In the genomic region with DNA sequence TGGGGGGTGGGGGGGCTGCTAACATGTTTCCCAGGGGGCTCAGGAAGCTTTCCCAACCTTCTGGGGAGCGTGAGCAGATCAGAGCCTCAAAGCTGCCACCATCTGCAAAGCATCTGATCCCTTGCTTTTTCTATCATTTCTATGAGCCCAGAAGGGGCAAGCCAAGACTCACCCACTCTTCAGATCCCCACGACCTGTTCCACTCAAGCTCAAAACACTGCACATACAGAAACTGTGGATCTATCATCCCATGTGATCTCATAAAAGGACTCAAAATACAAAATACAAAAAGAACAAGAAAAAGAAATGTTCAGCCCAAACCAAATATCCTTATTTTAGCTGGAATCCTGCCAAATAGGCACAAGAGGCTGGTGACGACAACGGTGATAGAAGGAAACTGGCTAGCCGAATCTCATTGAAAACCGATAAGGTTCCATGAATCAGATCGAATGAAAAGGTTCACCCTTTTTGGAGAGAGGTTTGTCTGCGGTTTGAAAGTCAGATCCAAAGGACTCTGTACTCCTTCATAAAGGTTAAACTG, we compare ENCODE assay signal across 8 mouse cellular contexts. TPM values are rescaled to one million over a fixed set of nuclear protein-coding genes. Genes with fewer than 3 reads are reported as not detected.
DNase-seq lines count a peak whose midpoint lies in the region; ATAC-seq lines count a peak whose summit lies in the region.

No protein-coding gene starts in this region.

- H3K27me3 ChIP-seq in heart, embryonic 15.5 days = no peaks in the 10 kb centered on the region
- no peaks in the 10 kb centered on the region for H3K27me3 ChIP-seq in hindbrain, embryonic 14.5 days (ENCODE audit: control insufficient read depth, insufficient read depth, low read length)
- H3K27me3 ChIP-seq in midbrain, embryonic 12.5 days = no peaks in the 10 kb centered on the region

- no peak overlapping the region for H3K27ac ChIP-seq in heart, embryonic 15.5 days
- H3K27ac ChIP-seq in brown adipose tissue, adult 24 weeks (replicated peaks; ENCODE audit: low read depth, low read length) = 0 out of 2 replicates have a peak overlapping the region, but pooled peaks have one; percentile 4
- H3K27ac ChIP-seq in hindbrain, embryonic 14.5 days = peak overlapping the region; percentile 95; the same call in 1 of the 2 replicates
- no peak overlapping the region for H3K27ac ChIP-seq in midbrain, embryonic 12.5 days (replicated peaks)

- intact Hi-C loops in heart, postnatal 14 days (cut with DNase I) = loop anchor here (5.0 kb wide), 1 partner anchor 94 kb away; no protein-coding TSS in a partner anchor

- no peaks in the 10 kb centered on the region for H3K36me3 ChIP-seq in heart, embryonic 15.5 days
- H3K36me3 ChIP-seq in hindbrain, embryonic 14.5 days (replicated peaks; ENCODE audit: control insufficient read depth, insufficient read depth) = no peaks in the 10 kb centered on the region
- H3K36me3 ChIP-seq in midbrain, embryonic 12.5 days = no peaks in the 10 kb centered on the region

- H3K9ac ChIP-seq in heart, embryonic 15.5 days = no peak overlapping the region
- peak overlapping the region; percentile 93 for H3K9ac ChIP-seq in hindbrain, embryonic 14.5 days
- H3K9ac ChIP-seq in midbrain, embryonic 12.5 days (replicated peaks) = peak overlapping the region; percentile 93

- H3K9me3 ChIP-seq in heart, embryonic 15.5 days (replicated peaks) = no peaks in the 10 kb centered on the region
- no peaks in the 10 kb centered on the region for H3K9me3 ChIP-seq in hindbrain, embryonic 14.5 days (ENCODE audit: control insufficient read depth, low read length)
- H3K9me3 ChIP-seq in midbrain, embryonic 12.5 days = no peaks in the 10 kb centered on the region

- H3K4me2 ChIP-seq in heart, embryonic 15.5 days = peak overlapping the region; percentile 94
- H3K4me2 ChIP-seq in hindbrain, embryonic 14.5 days (replicated peaks) = peak overlapping the region; percentile 85
- H3K4me2 ChIP-seq in midbrain, embryonic 12.5 days (replicated peaks) = peak overlapping the region; percentile 65

- ATAC-seq in heart, embryonic 15.5 days (replicated peaks; ENCODE audit: insufficient number of reproducible peaks, insufficient read depth, low FRiP score, low read depth) = no peak
- ATAC-seq in hindbrain, embryonic 14.5 days (ENCODE audit: low FRiP score) = no peak
- ATAC-seq in midbrain, embryonic 12.5 days (ENCODE audit: low FRiP score, low read depth) = no peak

- H3K4me1 ChIP-seq in heart, embryonic 15.5 days (replicated peaks) = peaks cover 26% of the 10 kb centered on the region
- H3K4me1 ChIP-seq in brown adipose tissue, adult 24 weeks (ENCODE audit: control insufficient read depth, insufficient read depth, insufficient read length, low read length) = peaks cover 20% of the 10 kb centered on the region
- peaks cover 21% of the 10 kb centered on the region for H3K4me1 ChIP-seq in hindbrain, embryonic 14.5 days (replicated peaks; ENCODE audit: control insufficient read depth, insufficient read depth, low read length)
- H3K4me1 ChIP-seq in midbrain, embryonic 12.5 days = peaks cover 19% of the 10 kb centered on the region

- WGBS in heart, embryonic 15.5 days = 24% methylated on average over 8 of the region's 8 CpGs
- WGBS in hindbrain, embryonic 14.5 days = 4% methylated on average over 8 of the region's 8 CpGs
- WGBS in midbrain, embryonic 12.5 days = 4% methylated on average over 8 of the region's 8 CpGs

- peak overlapping the region; percentile 93 for H3K4me3 ChIP-seq in heart, embryonic 15.5 days
- no peak overlapping the region for H3K4me3 ChIP-seq in brown adipose tissue, adult 24 weeks (ENCODE audit: insufficient read depth, low read depth, low read length)
- peak overlapping the region; percentile 97 for H3K4me3 ChIP-seq in hindbrain, embryonic 14.5 days (replicated peaks; ENCODE audit: low read length)
- peak overlapping the region; percentile 86 for H3K4me3 ChIP-seq in midbrain, embryonic 12.5 days

- no peak for DNase-seq in heart, postnatal 14 days
- DNase-seq in hindbrain, embryonic 14.5 days (ENCODE audit: low spot score) = peak; percentile 52
- no peak for DNase-seq in spleen, postnatal 36 days (ENCODE audit: low spot score in 2 of 2)
- DNase-seq in layer of hippocampus, adult 8-10 months (ENCODE audit: low spot score in 2 of 2) = no peak
- no peak for DNase-seq in ovary, postnatal 14 days (ENCODE audit: low spot score)

RNA-seq across cellular contexts. Expression of a gene that starts 1.5 kb away (rescaled TPM):
- 11.3 and 11.5 TPM in 2 replicates for polyA plus RNA-seq in heart, embryonic 15.5 days (2015; fragmentation: Nextera tagmentation; extraction: Ambion mirVana)
- 10 to 100 TPM; 13.5 to 14.0 TPM for total RNA-seq in heart, postnatal 14 days (2021)
- polyA plus RNA-seq in brown adipose tissue, adult 24 weeks (2012; ENCODE audit: insufficient read depth, insufficient read length, missing spikeins) = 21.9 and 30.3 TPM in 2 replicates
- polyA plus RNA-seq in hindbrain, embryonic 14.5 days (2014; fragmentation: Nextera tagmentation; extraction: Ambion mirVana) = 33.8 and 44.8 TPM in 2 replicates
- 24.3 and 32.1 TPM in 2 replicates for polyA plus RNA-seq in midbrain, embryonic 12.5 days (2016; fragmentation: Nextera tagmentation; extraction: Ambion mirVana)
- total RNA-seq in layer of hippocampus, adult 8-10 months (2022) = 100 to 1,000 TPM; 235 to 318 (median 267) TPM

Comparison
In these comparisons a context has a peak if more than half of its experiments do, and no peak if none do; other contexts are left out.
1. H3K27ac ChIP-seq: peak in brown adipose tissue, adult 24 weeks (single experiment) and hindbrain, embryonic 14.5 days (single experiment); none in heart, embryonic 15.5 days (single experiment) and midbrain, embryonic 12.5 days (single experiment).
2. Peak in every context shown above with its lines, with median percentiles within 50 percentile points of each other: H3K4me2 ChIP-seq.